Mouse (Mus musculus) G1E (cell line): ENCODE data around the gene A930017K11Rik. TPM values are rescaled to one million over a fixed set of nuclear protein-coding genes. Genes with fewer than 3 reads are reported as not detected.

Experiments
- ATAC-seq: 2 replicates; pipeline ENCODE4 v1.8.0; 2016; ENCODE audit warnings: mild to moderate bottlenecking; ENCODE audit not compliant: insufficient number of reproducible peaks, poor library complexity, low FRiP score, severe bottlenecking; ENCODE audit errors: extremely low read depth
- DNase-seq: peaks from one replicate; pipeline ENCODE4 v3.0.0; 2012; ENCODE audit warnings: low spot score
- H3K27me3 ChIP-seq: 2 replicates; pipeline ENCODE4 v1.6.1; 2012; ENCODE audit warnings: mild to moderate bottlenecking, low read length, inconsistent platforms; ENCODE audit not compliant: insufficient read depth
- H3K36me3 ChIP-seq: replicated peaks from 2 replicates; pipeline ENCODE3; 2012; ENCODE audit warnings: mild to moderate bottlenecking, inconsistent platforms
- H3K4me1 ChIP-seq: 2 replicates; pipeline ENCODE4 v1.6.1; 2012; ENCODE audit warnings: low read depth, low read length, inconsistent platforms, mixed read lengths; ENCODE audit not compliant: insufficient read depth
- H3K4me3 ChIP-seq: 2 replicates; pipeline ENCODE4 v1.5.1; 2012; ENCODE audit warnings: low read depth, mild to moderate bottlenecking, inconsistent platforms, low read length, moderate library complexity, mixed read lengths
- H3K9me3 ChIP-seq: replicated peaks from 2 replicates; pipeline ENCODE4 v1.6.1; 2012; ENCODE audit warnings: inconsistent platforms
- CTCF ChIP-seq: IDR thresholded peaks from 2 replicates; pipeline ENCODE4 v1.5.1; 2012; ENCODE audit warnings: low read depth, low read length, inconsistent platforms, mixed read lengths
- GATA1 ChIP-seq: IDR thresholded peaks from 2 replicates; pipeline ENCODE4 v1.6.1; 2012; ENCODE audit warnings: borderline replicate concordance, low read length, inconsistent platforms, mixed read lengths
- GATA2 ChIP-seq: IDR thresholded peaks from 2 replicates; pipeline ENCODE4 v1.6.1; 2012; ENCODE audit warnings: low read depth, low read length, inconsistent platforms, borderline replicate concordance
- POLR2AphosphoS5 ChIP-seq: IDR thresholded peaks from 2 replicates; pipeline ENCODE4 v1.6.1; 2012; ENCODE audit warnings: low read depth, low read length, inconsistent platforms; ENCODE audit not compliant: insufficient replicate concordance
- TAL1 ChIP-seq: conservative IDR thresholded peaks from 2 replicates; pipeline ENCODE4 v1.6.1; 2012; ENCODE audit warnings: low read depth, low read length, inconsistent platforms, mixed read lengths
- polyA plus RNA-seq: library from polyadenylated mRNA; stranded (reverse); fragments of >175 nt; gene quantifications from 2 replicates; pipeline ENCODE4 v1.2.3, GENCODE M21; 2012
- total RNA-seq, 2 experiments: library from RNA; stranded (forward) in 1 of 2; stranded (reverse) in 1 of 2; fragments of 200-1000 nt in 1 of 2; fragments of >200 nt in 1 of 2; fragmentation: Nextera tagmentation in 1 of 2; gene quantifications; 2 replicates each; pipeline ENCODE4 v1.2.3; 2014 to 2017

The A930017K11Rik gene
- total and polyA plus RNA-seq, 3 experiments = 0.07 TPM; not detected in 2

DNA sequence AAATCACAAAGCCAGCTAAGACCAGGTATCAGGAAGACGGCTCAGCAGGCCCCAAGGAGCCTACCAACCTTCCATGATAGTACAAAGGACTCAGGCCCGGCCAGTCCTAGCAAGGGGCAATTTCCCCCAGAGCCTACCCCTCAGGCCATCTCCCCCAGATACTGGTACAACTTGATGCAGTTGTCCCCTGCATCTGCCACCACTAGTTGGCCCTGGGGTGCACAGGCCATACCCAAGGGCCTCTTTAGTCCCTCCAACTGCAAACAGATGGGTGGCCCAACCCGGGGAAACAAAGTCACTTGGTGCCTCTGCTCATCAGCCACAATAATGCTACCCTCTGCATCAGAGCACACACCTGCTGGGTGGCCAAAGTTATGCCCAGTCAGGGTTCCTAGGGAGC, 9.1 kb downstream of the A930017K11Rik start:
- H3K4me3 ChIP-seq = peak overlapping the region; percentile 90; the same call in 1 of the 2 replicates
- no peak for DNase-seq
- peaks cover 24% of the 10 kb centered on the region for H3K36me3 ChIP-seq
- no peak for TF ChIP-seq CTCF
- no peak for TF ChIP-seq GATA2
- no peak for TF ChIP-seq GATA1
- TF ChIP-seq POLR2AphosphoS5 = no peak
- peaks cover 83% of the 10 kb centered on the region for H3K4me1 ChIP-seq
- H3K27me3 ChIP-seq = no peaks in the 10 kb centered on the region
- no peak for ATAC-seq
- no peaks in the 10 kb centered on the region for H3K9me3 ChIP-seq

DNA sequence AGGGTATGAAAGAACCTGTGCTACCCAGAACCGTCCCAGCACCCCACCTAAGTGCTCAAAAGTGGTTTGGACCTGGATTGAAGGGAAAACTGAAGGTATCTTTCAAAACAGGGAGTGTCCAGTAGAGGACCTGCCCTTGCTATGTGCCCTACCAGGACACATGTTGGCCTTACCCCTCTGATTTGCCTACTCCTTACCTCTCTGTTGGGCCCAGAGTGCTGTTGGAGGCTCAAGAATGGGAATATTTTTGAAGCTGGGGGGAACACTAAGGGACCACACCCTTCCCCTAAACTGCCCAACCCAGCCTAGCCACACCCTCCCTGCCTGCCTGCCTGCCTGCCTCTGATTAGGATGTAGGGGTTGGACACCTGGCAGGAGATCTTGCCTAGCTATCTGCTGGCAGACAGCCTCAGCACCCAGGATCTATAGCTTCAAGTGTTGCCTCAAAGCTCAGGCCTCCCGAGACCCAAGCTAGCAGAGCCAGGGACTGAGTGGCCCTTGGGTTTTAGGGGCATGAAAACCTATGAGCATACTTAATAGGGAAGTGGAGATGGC, 9.7 kb downstream of the A930017K11Rik start:
- peak overlapping the region; percentile 90 for H3K4me3 ChIP-seq
- no peaks in the 10 kb centered on the region for H3K9me3 ChIP-seq
- DNase-seq (peak; percentile 83), ATAC-seq (peak; percentile 82)
- no peaks in the 10 kb centered on the region for H3K27me3 ChIP-seq
- peaks cover 30% of the 10 kb centered on the region for H3K36me3 ChIP-seq
- no peak for TF ChIP-seq GATA1
- peak; percentile 85 for TF ChIP-seq TAL1
- peaks cover 79% of the 10 kb centered on the region for H3K4me1 ChIP-seq

DNA sequence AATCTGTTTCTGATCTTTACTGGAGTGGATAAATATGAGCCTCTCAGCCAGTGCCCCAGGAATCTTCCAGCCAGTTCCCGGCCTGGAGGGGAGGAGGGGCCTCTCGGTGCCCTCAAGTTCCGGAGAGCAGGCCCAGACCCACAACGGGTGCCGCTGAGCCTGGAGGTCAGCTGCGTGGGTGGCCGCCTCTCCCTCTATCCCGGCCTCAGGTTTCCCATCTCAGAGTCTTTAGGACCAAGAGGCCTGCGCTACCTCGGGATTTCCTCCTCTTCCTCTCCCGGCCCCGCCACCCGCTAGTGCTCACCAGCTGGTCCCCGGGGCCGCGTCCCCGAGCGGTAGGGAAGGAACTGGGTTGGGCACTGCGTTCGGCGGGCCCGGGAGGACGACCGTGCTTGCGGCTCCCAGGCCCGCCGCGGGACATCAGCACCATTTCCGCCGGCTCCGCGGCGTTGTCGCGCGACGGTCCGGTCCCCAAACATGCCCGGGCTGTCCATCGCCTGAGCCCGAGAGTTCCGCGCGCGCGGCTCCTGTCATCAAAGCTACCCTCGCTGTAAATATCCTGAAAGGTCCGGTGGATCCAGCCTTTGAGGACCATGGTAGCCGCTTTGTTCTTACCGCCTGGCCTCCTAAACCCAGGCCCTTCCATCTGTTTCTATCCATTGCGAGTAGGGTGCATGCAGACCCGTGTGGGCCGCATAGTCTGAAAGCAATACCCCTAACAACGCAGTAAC, 10.7 kb downstream of the A930017K11Rik start:
- peak overlapping the region; percentile 90 for H3K4me3 ChIP-seq
- no peaks in the 10 kb centered on the region for H3K27me3 ChIP-seq
- H3K4me1 ChIP-seq = peaks cover 80% of the 10 kb centered on the region
- no peaks in the 10 kb centered on the region for H3K9me3 ChIP-seq
- H3K36me3 ChIP-seq = peaks cover 40% of the 10 kb centered on the region
- DNase-seq (peak; percentile 74), ATAC-seq (no peak)
- TF ChIP-seq POLR2AphosphoS5 = no peak
- TF ChIP-seq CTCF = no peak
- no peak for TF ChIP-seq TAL1
- TF ChIP-seq GATA1 = no peak
- TF ChIP-seq GATA2 = no peak

DNA sequence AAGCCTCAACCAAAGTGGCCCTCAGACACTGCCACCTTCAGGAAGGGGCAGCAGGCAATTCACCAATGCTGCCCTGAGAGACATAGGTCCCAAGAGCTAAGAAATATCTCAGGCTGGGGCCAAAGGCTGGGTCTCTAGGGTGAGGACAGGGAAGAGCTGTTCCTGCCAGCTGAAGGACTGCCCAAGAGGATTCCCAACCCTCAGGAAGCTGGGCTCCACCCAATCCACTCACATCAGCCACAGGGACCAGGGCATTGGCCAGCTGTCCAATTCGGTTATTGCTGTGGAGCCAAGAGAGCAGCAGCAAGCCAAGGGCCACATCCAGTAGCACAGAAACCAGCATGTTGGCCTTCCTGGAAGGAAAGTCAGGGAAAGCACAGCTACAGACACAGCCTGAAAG, 17.8 kb downstream of the A930017K11Rik start:
- peaks cover 28% of the 10 kb centered on the region for H3K4me1 ChIP-seq
- no peak for TF ChIP-seq TAL1
- no peak for TF ChIP-seq GATA2
- TF ChIP-seq GATA1 = no peak
- no peak for TF ChIP-seq CTCF
- TF ChIP-seq POLR2AphosphoS5 = no peak
- ATAC-seq (no peak), DNase-seq (no peak)
- H3K9me3 ChIP-seq = no peaks in the 10 kb centered on the region
- no peaks in the 10 kb centered on the region for H3K27me3 ChIP-seq
- no peak overlapping the region for H3K4me3 ChIP-seq
- peaks cover 97% of the 10 kb centered on the region for H3K36me3 ChIP-seq

DNA sequence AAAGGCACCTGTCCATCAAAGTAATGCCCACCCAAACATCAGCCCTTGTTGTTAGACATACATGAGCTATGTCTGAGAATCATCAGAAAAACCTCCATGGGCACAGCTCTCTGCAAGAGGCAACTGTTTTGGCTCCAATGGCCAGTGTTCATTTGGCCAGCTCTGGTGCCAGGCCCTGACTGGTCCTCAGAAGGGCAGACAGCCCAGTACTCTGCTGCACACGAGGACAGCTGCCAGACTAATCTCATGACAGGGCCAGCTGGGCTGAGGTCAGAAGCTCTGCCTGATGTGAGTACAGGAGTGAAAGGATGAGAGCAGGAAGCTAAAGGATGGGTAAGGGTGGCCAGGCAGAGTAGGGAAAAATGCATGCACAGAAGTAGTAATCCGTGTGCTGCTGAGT, 27.0 kb downstream of the A930017K11Rik start:
- ATAC-seq = no peak
- TF ChIP-seq CTCF = no peak
- TF ChIP-seq POLR2AphosphoS5 = no peak
- no peak for TF ChIP-seq TAL1
- TF ChIP-seq GATA2 = no peak
- no peak for TF ChIP-seq GATA1
- H3K9me3 ChIP-seq = no peaks in the 10 kb centered on the region
- H3K4me3 ChIP-seq = no peak overlapping the region
- no peaks in the 10 kb centered on the region for H3K27me3 ChIP-seq
- peaks cover 74% of the 10 kb centered on the region for H3K36me3 ChIP-seq
- peaks cover 17% of the 10 kb centered on the region for H3K4me1 ChIP-seq
- no peak for DNase-seq

DNA sequence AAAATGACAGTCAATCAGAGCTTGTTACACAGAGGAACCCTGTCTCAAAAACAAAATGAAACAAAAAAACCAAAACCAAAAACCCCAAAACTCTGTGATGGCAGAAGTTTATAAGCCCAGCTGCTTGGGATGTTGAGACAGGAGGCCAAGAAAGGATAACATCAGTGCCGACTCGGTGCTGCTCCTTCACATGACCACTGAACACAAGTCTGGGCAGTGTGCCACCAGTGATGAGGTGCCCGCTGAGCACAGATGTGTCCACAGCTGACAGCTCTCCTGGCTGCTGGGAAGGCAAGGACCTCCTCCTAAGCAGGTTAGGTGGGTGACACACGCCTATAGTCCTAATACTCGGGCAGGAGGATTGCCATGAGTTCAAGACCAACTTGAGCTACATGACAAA, 30.2 kb downstream of the A930017K11Rik start:
- TF ChIP-seq TAL1 (no peak), CTCF (no peak), POLR2AphosphoS5 (no peak), GATA1 (no peak), GATA2 (no peak)
- Histone ChIP-seq H3K36me3 (peaks cover 57% of the 10 kb centered on the region), H3K4me3 (no peak overlapping the region), H3K27me3 (no peaks in the 10 kb centered on the region), H3K9me3 (no peaks in the 10 kb centered on the region), H3K4me1 (peaks cover 36% of the 10 kb centered on the region)
- DNase-seq (no peak), ATAC-seq (no peak)
